Mouse (Mus musculus) hindbrain, embryonic 12.5 days (tissue): ENCODE data around the gene Cldn9. TPM values are rescaled to one million over a fixed set of nuclear protein-coding genes. Genes with fewer than 3 reads are reported as not detected.

Experiments
- ATAC-seq: fragments of 200-750 bp; cut with Nextera tagmentation; 2 replicates; pipeline ENCODE4 v1.8.0; 2017; ENCODE audit warnings: moderate TSS enrichment; ENCODE audit not compliant: low FRiP score
- H3K27ac ChIP-seq: fragments of 300-500 bp; sonication (generic); 2 replicates; pipeline ENCODE4 v1.5.1; 2016; ENCODE audit warnings: mild to moderate bottlenecking
- H3K27me3 ChIP-seq: fragments of 300-500 bp; sonication (generic); 2 replicates; pipeline ENCODE4 v1.6.1; 2016; ENCODE audit warnings: mild to moderate bottlenecking
- H3K36me3 ChIP-seq: fragments of 300-500 bp; sonication (generic); 2 replicates; pipeline ENCODE4 v1.6.1; 2016; ENCODE audit warnings: mild to moderate bottlenecking
- H3K4me1 ChIP-seq: fragments of 300-500 bp; sonication (generic); 2 replicates; pipeline ENCODE4 v1.6.1; 2016
- H3K4me2 ChIP-seq: fragments of 300-500 bp; sonication (generic); replicated peaks from 2 replicates; pipeline ENCODE4 v1.6.1; 2016; ENCODE audit warnings: mild to moderate bottlenecking
- H3K4me3 ChIP-seq: fragments of 300-500 bp; sonication (generic); 2 replicates; pipeline ENCODE4 v1.5.1; 2016; ENCODE audit warnings: mild to moderate bottlenecking
- H3K9ac ChIP-seq: fragments of 300-500 bp; sonication (generic); 2 replicates; pipeline ENCODE4 v1.6.1; 2016; ENCODE audit warnings: mild to moderate bottlenecking, moderate library complexity
- H3K9me3 ChIP-seq: fragments of 300-500 bp; sonication (generic); replicated peaks from 2 replicates; pipeline ENCODE4 v1.6.1; 2016; ENCODE audit warnings: mild to moderate bottlenecking
- WGBS: fragments of 180-500 bp; shearing (Covaris S2); methylation state at CpG from one replicate; pipeline ENCODE4 v1.1.7; 2016; 5-methylcytosine and 5-hydroxymethylcytosine counted together
- polyA plus RNA-seq: library from polyadenylated mRNA; unstranded; fragments of >200 nt; fragmentation: Nextera tagmentation; extraction: Ambion mirVana; gene quantifications from 2 replicates; pipeline ENCODE4 v1.2.1, GENCODE M21; 2016

The Cldn9 gene
- polyA plus RNA-seq, 1 experiment from 2014 or later: 14.6 TPM

- no peak overlapping the region for H3K9ac ChIP-seq
- no peaks in the 10 kb centered on the region for H3K9me3 ChIP-seq
- H3K27me3 ChIP-seq: peaks cover 49% of the 10 kb centered on the region
- H3K4me1 ChIP-seq: no peaks in the 10 kb centered on the region
- ATAC-seq: no peak
- H3K27ac ChIP-seq: no peak overlapping the region
- no peak overlapping the region for H3K4me2 ChIP-seq
- peaks cover 5% of the 10 kb centered on the region; the same call in 1 of the 2 replicates for H3K36me3 ChIP-seq
- no peak overlapping the region for H3K4me3 ChIP-seq
- 2% methylated on average over 9 of the region's 9 CpGs for WGBS
Measured at GRCm38 (mm10) chr17:23661526-23661925, 22.3 kb downstream of the Cldn9 start.

DNA sequence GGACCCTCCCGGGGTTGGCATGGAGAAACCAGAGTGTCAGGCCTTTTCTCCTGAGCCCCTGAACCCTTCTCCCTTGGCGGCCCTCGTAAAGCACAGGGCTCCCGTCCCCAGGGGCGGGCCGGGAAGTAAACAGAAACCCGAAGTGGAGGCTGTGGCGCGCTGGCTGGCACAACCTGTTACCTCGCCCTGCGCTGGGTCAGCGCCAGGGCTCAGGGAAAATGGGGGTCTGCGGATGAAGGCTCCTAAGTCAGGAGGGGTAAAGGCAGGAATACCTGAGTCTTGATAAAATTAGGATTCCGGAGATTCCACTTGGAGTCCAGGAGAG is 23.0 kb downstream of the Cldn9 start:
- Histone ChIP-seq H3K36me3 (no peaks in the 10 kb centered on the region), H3K4me1 (no peaks in the 10 kb centered on the region), H3K9me3 (no peaks in the 10 kb centered on the region), H3K9ac (no peak overlapping the region), H3K27me3 (peaks cover 49% of the 10 kb centered on the region), H3K4me2 (0 out of 2 replicates have a peak overlapping the region, but pooled peaks have one; percentile 3), H3K4me3 (no peak overlapping the region), H3K27ac (no peak overlapping the region)
- no peak for ATAC-seq
- WGBS: 3% methylated on average over 14 of the region's 14 CpGs

DNA sequence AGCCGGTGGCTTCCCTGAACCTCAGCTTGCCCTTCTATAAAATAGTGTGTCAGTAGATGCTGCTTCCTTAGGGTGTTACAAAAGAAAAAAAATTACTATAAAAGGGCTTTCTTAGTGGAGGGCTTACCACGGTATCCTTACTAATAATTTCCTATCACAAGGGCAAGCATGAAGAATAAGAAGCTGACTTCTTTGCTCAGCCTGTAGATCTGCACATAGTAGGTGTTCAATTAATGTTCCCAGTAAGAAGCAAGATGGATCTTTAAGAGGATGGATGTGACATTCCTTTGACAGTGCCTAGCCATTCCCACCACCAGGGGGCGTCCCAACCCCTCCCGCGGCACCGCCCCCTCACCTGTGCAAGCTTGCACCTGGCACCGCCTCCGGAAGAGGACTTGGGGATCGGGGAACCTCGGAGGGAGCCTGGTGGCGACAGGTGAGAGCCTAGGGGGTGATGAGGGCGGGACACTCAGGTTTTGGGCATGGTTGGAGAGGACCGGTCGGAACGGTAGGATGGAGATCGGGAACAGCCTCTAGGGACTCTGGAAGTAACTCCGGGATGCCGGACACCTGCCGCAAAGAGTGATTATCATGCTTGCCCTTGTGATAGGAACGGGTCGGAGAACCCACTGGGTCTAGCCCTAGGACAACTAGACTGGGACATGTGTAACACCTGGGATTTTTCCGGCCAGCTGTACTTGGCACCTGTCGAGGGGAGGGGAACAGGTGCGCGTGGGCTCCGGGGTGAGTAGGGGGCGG is 23.5 kb downstream of the Cldn9 start, which contains the start of gene Bicdl2:
TSS of gene Bicdl2 (plus strand) at position 390 of the 759 bp plus-strand sequence.
- Histone ChIP-seq H3K36me3 (no peaks in the 10 kb centered on the region), H3K27me3 (peaks cover 49% of the 10 kb centered on the region), H3K4me2 (0 out of 2 replicates have a peak within 1 kb of the TSS, but pooled peaks have one; percentile 3), H3K9ac (no peak within 1 kb of the TSS), H3K9me3 (no peaks in the 10 kb centered on the region), H3K27ac (no peak within 1 kb of the TSS), H3K4me1 (no peaks in the 10 kb centered on the region), H3K4me3 (no peak within 1 kb of the TSS)
- WGBS: 7% methylated on average over 27 of the region's 27 CpGs
- ATAC-seq: no peak

- Histone ChIP-seq H3K27me3 (peaks cover 49% of the 10 kb centered on the region), H3K27ac (no peak overlapping the region), H3K9ac (no peak overlapping the region), H3K9me3 (no peaks in the 10 kb centered on the region), H3K4me1 (no peaks in the 10 kb centered on the region), H3K4me2 (no peak overlapping the region), H3K36me3 (no peaks in the 10 kb centered on the region), H3K4me3 (no peak overlapping the region)
- WGBS: 90% methylated on average over 3 of the region's 3 CpGs
- ATAC-seq: no peak
Measured at GRCm38 (mm10) chr17:23658450-23658849, 25.4 kb downstream of the Cldn9 start.

- no peaks in the 10 kb centered on the region for H3K9me3 ChIP-seq
- no peak overlapping the region for H3K4me3 ChIP-seq
- H3K9ac ChIP-seq: no peak overlapping the region
- ATAC-seq: no peak
- peaks cover 10% of the 10 kb centered on the region for H3K27me3 ChIP-seq
- H3K27ac ChIP-seq: no peak overlapping the region
- H3K36me3 ChIP-seq: no peaks in the 10 kb centered on the region
- 70% methylated on average over 2 of the region's 2 CpGs for WGBS
- no peaks in the 10 kb centered on the region for H3K4me1 ChIP-seq
- no peak overlapping the region for H3K4me2 ChIP-seq
Measured at GRCm38 (mm10) chr17:23654410-23654809, 29.4 kb downstream of the Cldn9 start.

DNA sequence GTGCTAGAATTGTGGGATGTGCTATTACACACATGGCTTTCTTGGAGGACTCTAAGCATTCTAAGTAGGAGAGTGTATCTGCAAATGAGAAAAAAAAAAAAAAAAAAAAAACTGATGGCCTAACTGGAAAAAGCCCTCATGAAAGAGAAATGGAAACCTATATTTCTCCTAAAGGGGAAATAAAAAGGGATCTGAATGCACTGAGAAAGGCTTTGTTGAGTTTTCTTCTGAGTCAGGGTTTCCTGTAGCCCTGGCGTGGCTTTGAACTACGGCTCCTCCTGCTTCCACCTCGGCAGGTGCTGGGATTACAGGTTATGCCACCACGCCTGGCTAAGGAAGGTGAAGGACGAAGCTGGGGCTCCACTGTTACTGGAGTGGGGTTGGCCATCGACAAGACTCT is 29.8 kb downstream of the Cldn9 start:
- H3K9ac ChIP-seq: no peak overlapping the region
- H3K27me3 ChIP-seq: peaks cover 6% of the 10 kb centered on the region
- WGBS: 57% methylated on average over 6 of the region's 6 CpGs
- no peaks in the 10 kb centered on the region for H3K36me3 ChIP-seq
- no peaks in the 10 kb centered on the region for H3K4me1 ChIP-seq
- no peak overlapping the region for H3K27ac ChIP-seq
- H3K4me3 ChIP-seq: no peak overlapping the region
- no peak for ATAC-seq
- no peak overlapping the region for H3K4me2 ChIP-seq
- H3K9me3 ChIP-seq: no peaks in the 10 kb centered on the region

DNA sequence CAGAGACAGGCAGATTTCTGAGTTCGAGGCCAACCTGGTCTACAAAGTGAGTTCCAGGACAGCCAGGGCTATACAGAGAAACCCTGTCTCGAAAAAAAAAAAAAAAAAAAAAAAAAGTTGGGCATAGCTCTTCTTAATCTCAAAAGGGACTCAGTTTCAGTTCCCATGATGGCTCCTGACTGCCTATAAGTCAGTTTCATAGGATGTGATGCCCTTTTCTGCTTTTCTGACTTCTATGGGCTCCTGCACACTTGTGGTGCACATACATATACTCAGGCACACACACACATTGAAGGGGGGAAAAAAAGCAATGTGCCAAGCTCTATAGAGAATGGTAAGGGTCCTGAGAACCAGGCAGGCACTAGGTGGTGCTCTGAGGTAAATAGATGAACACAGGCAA is 30.5 kb downstream of the Cldn9 start:
- Histone ChIP-seq H3K36me3 (no peaks in the 10 kb centered on the region), H3K4me3 (no peak overlapping the region), H3K9ac (no peak overlapping the region), H3K27ac (no peak overlapping the region), H3K4me2 (no peak overlapping the region), H3K4me1 (no peaks in the 10 kb centered on the region), H3K9me3 (no peaks in the 10 kb centered on the region), H3K27me3 (peaks cover 5% of the 10 kb centered on the region)
- WGBS: 58% methylated on average over 2 of the region's 2 CpGs
- no peak for ATAC-seq

- 83% methylated on average over 6 of the region's 6 CpGs for WGBS
- no peaks in the 10 kb centered on the region for H3K36me3 ChIP-seq
- no peak overlapping the region for H3K9ac ChIP-seq
- no peak for ATAC-seq
- H3K27ac ChIP-seq: no peak overlapping the region
- no peaks in the 10 kb centered on the region for H3K4me1 ChIP-seq
- peaks cover 11% of the 10 kb centered on the region for H3K27me3 ChIP-seq
- H3K4me3 ChIP-seq: no peak overlapping the region
- H3K9me3 ChIP-seq: no peaks in the 10 kb centered on the region
- no peak overlapping the region for H3K4me2 ChIP-seq
Measured at GRCm38 (mm10) chr17:23651363-23651762, 32.5 kb downstream of the Cldn9 start.

GRCm38 (mm10) chr17:23645894-23646293 is 37.9 kb downstream of the Cldn9 start:
- no peak for ATAC-seq
- H3K4me2 ChIP-seq: no peak overlapping the region
- no peaks in the 10 kb centered on the region for H3K9me3 ChIP-seq
- no peaks in the 10 kb centered on the region for H3K36me3 ChIP-seq
- no peak overlapping the region for H3K4me3 ChIP-seq
- 28% methylated on average over 10 of the region's 10 CpGs for WGBS
- peaks cover 34% of the 10 kb centered on the region for H3K27me3 ChIP-seq
- no peak overlapping the region for H3K27ac ChIP-seq
- H3K9ac ChIP-seq: no peak overlapping the region
- peaks cover 12% of the 10 kb centered on the region for H3K4me1 ChIP-seq

DNA sequence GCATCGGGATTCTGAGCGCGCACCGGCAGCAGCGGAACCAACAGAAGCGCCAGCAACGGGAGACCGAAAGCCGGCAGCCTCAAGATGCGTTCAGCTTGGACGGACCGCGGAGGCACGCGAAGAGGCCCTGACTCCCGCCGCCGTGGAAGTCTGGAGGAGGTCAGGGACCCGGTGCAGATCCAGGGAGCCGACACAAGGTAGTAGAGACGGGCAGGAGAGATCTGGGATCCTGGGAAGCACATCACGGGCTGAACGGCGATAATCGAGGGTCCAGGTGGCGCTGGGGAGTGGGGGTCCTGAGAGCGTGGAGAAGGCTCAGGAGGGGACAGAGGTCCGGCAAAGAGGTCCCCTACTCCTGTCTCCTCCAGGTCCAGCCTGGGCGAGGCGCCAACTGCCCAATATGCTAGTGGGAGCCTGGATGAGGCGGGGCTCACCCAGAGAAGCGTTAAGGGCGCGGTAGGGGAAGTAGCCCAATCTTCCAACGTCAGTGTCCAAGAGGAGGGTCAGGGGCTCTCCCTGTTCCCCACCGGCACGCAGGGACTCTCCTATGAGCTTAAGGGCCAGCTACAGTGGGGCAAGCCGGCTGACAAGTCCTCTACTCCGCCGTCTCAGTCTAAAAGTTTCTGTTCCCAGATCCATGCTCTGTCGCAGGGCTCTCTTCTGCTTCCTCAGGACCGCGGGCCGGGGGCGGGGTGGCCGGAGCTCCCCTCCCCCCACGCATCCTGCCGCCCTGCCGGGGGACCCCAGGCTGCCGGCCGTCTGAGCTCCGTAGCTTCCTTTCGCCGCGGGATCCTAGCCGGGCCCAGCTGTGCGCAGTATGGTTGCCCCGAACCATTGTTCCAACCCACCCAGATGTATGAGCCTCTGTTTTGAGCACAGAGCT is 39.0 kb downstream of the Cldn9 start, which contains the start of gene Mmp25:
TSS of gene Mmp25 (minus strand) at position 665 of the 883 bp plus-strand sequence.
- Histone ChIP-seq H3K36me3 (no peaks in the 10 kb centered on the region), H3K9me3 (no peaks in the 10 kb centered on the region), H3K4me3 (peak within 1 kb of the TSS; percentile 37), H3K27ac (no peak within 1 kb of the TSS), H3K4me2 (peak within 1 kb of the TSS; percentile 65), H3K4me1 (peaks cover 12% of the 10 kb centered on the region), H3K9ac (peak within 1 kb of the TSS; percentile 55), H3K27me3 (peaks cover 34% of the 10 kb centered on the region)
- WGBS: under 1% methylated on average over 58 of the region's 58 CpGs
- ATAC-seq: peak; percentile 56; the same call in 1 of the 2 replicates
